Mouse (Mus musculus) layer of hippocampus, postnatal 10 days (tissue): ENCODE data around the gene Helt. TPM values are rescaled to one million over a fixed set of nuclear protein-coding genes. Genes with fewer than 3 reads are reported as not detected.

ENCODE experiments used
- total RNA-seq, 2 experiments: library from RNA; stranded (reverse); gene quantifications; 2 replicates each; pipeline ENCODE4 v1.2.3; 2021

The Helt gene
- total RNA-seq, 2 experiments from 2014 or later, result 0.57 TPM; not detected in 1

Other genes starting within 250 kb of the Helt start
- 10 to 100 TPM; 18.0 to 19.1 TPM for gene Cfap97, start 142.9 kb downstream of the Helt start, total RNA-seq
- 10 to 100 TPM; 51.0 to 52.5 TPM for gene Snx25, start 142.5 kb downstream of the Helt start, total RNA-seq
- 100 to 1,000 TPM; 692 to 703 TPM for gene Slc25a4, start 83.4 kb downstream of the Helt start, total RNA-seq
- gene Acsl1, start 176.4 kb upstream of the Helt start, total RNA-seq, result 10 to 100 TPM; 41.5 to 42.6 TPM